Mouse (Mus musculus) liver, embryonic 13.5 days (tissue): ENCODE results near the gene Txndc11. TPM values are rescaled to one million over a fixed set of nuclear protein-coding genes. Genes with fewer than 3 reads are reported as not detected.

Source experiments
- ATAC-seq: fragments of 200-750 bp; cut with Nextera tagmentation; 2 replicates; pipeline ENCODE4 v1.8.0; 2017; ENCODE audit warnings: low read depth, mild to moderate bottlenecking, moderate number of reproducible peaks, moderate library complexity
- DNase-seq: peaks from one replicate; pipeline ENCODE4 v3.0.0; 2022
- H3K27ac ChIP-seq: fragments of 300-500 bp; sonication (generic); 2 replicates; pipeline ENCODE4 v1.5.1; 2015; ENCODE audit warnings: moderate library complexity, mild to moderate bottlenecking, inconsistent platforms
- H3K27me3 ChIP-seq: fragments of 300-500 bp; sonication (generic); 2 replicates; pipeline ENCODE4 v1.6.1; 2015; ENCODE audit warnings: mild to moderate bottlenecking, inconsistent platforms
- H3K36me3 ChIP-seq: fragments of 300-500 bp; sonication (generic); 2 replicates; pipeline ENCODE4 v1.6.1; 2015; ENCODE audit warnings: mild to moderate bottlenecking, inconsistent platforms
- H3K4me1 ChIP-seq: fragments of 300-500 bp; sonication (generic); replicated peaks from 2 replicates; pipeline ENCODE4 v1.6.1; 2015; ENCODE audit warnings: inconsistent platforms
- H3K4me2 ChIP-seq: fragments of 300-500 bp; sonication (generic); 2 replicates; pipeline ENCODE4 v1.6.1; 2015; ENCODE audit warnings: inconsistent platforms, mild to moderate bottlenecking, moderate library complexity
- H3K4me3 ChIP-seq: fragments of 300-500 bp; sonication (generic); replicated peaks from 2 replicates; pipeline ENCODE4 v1.5.1; 2015; ENCODE audit warnings: mild to moderate bottlenecking, inconsistent platforms
- H3K9ac ChIP-seq: fragments of 300-500 bp; sonication (generic); 2 replicates; pipeline ENCODE4 v1.6.1; 2015; ENCODE audit warnings: mild to moderate bottlenecking, inconsistent platforms
- H3K9me3 ChIP-seq: fragments of 300-500 bp; sonication (generic); replicated peaks from 2 replicates; pipeline ENCODE4 v1.6.1; 2016; ENCODE audit warnings: inconsistent platforms
- WGBS: fragments of 180-500 bp; shearing (Covaris S2); methylation state at CpG from one replicate; pipeline ENCODE4 v1.1.7; 2015; ENCODE audit not compliant: insufficient replicate concordance; 5-methylcytosine and 5-hydroxymethylcytosine counted together
- polyA plus RNA-seq: library from polyadenylated mRNA; unstranded; fragments of >200 nt; fragmentation: Nextera tagmentation; extraction: Ambion mirVana; gene quantifications from 2 replicates; pipeline ENCODE4 v1.2.1, GENCODE M21; 2015

The Txndc11 gene
- polyA plus RNA-seq, 1 experiment from 2014 or later = 17.2 TPM

- Histone ChIP-seq H3K4me2 (no peak overlapping the region), H3K4me1 (peaks cover 9% of the 10 kb centered on the region), H3K4me3 (no peak overlapping the region), H3K36me3 (peaks cover 26% of the 10 kb centered on the region), H3K9ac (no peak overlapping the region), H3K9me3 (no peaks in the 10 kb centered on the region), H3K27ac (no peak overlapping the region), H3K27me3 (no peaks in the 10 kb centered on the region)
- 83% methylated on average over 3 of the region's 3 CpGs for WGBS
- DNase-seq (no peak), ATAC-seq (no peak)
Measured at GRCm38 (mm10) chr16:11097301-11097700, 37.1 kb downstream of the Txndc11 start.

GRCm38 (mm10) chr16:11093717-11094386, 40.6 kb downstream of the Txndc11 start:
- Histone ChIP-seq H3K9me3 (no peaks in the 10 kb centered on the region), H3K4me2 (no peak overlapping the region), H3K27ac (no peak overlapping the region), H3K4me1 (peaks cover 9% of the 10 kb centered on the region), H3K36me3 (peaks cover 47% of the 10 kb centered on the region), H3K4me3 (no peak overlapping the region), H3K9ac (no peak overlapping the region), H3K27me3 (no peaks in the 10 kb centered on the region)
- peak; percentile 64 for ATAC-seq
- whole genome bisulfite sequencing = 63% methylated on average over 13 of the region's 13 CpGs
- peak; percentile 16 for DNase-seq

- DNase-seq (no peak), ATAC-seq (no peak)
- Histone ChIP-seq H3K36me3 (peaks cover 60% of the 10 kb centered on the region), H3K4me3 (no peak overlapping the region), H3K27ac (no peak overlapping the region), H3K9me3 (no peaks in the 10 kb centered on the region), H3K9ac (no peak overlapping the region), H3K4me1 (peaks cover 9% of the 10 kb centered on the region), H3K27me3 (no peaks in the 10 kb centered on the region), H3K4me2 (no peak overlapping the region)
- 41% methylated on average over 3 of the region's 3 CpGs for WGBS
Measured at GRCm38 (mm10) chr16:11092523-11092922, 41.9 kb downstream of the Txndc11 start.

GRCm38 (mm10) chr16:11092061-11092460, 42.4 kb downstream of the Txndc11 start:
- H3K27me3 ChIP-seq = no peaks in the 10 kb centered on the region
- H3K36me3 ChIP-seq = peaks cover 65% of the 10 kb centered on the region
- H3K4me1 ChIP-seq = peaks cover 9% of the 10 kb centered on the region
- no peak for DNase-seq
- no peak overlapping the region for H3K4me3 ChIP-seq
- H3K9ac ChIP-seq = no peak overlapping the region
- H3K9me3 ChIP-seq = no peaks in the 10 kb centered on the region
- no peak for ATAC-seq
- no peak overlapping the region for H3K4me2 ChIP-seq
- WGBS = 56% methylated on average over 4 of the region's 4 CpGs
- no peak overlapping the region for H3K27ac ChIP-seq

- H3K4me2 ChIP-seq = no peak overlapping the region
- H3K4me1 ChIP-seq = peaks cover 9% of the 10 kb centered on the region
- 68% methylated on average over 10 of the region's 10 CpGs for WGBS
- H3K4me3 ChIP-seq = no peak overlapping the region
- no peak for ATAC-seq
- no peak overlapping the region for H3K27ac ChIP-seq
- no peaks in the 10 kb centered on the region for H3K9me3 ChIP-seq
- H3K9ac ChIP-seq = no peak overlapping the region
- peaks cover 76% of the 10 kb centered on the region for H3K36me3 ChIP-seq
- no peaks in the 10 kb centered on the region for H3K27me3 ChIP-seq
- no peak for DNase-seq
Measured at GRCm38 (mm10) chr16:11090836-11091570, 43.4 kb downstream of the Txndc11 start.

GRCm38 (mm10) chr16:11086856-11087588, 47.4 kb downstream of the Txndc11 start:
- H3K4me3 ChIP-seq = no peak overlapping the region
- no peak for DNase-seq
- H3K27me3 ChIP-seq = no peaks in the 10 kb centered on the region
- H3K36me3 ChIP-seq = peaks cover 87% of the 10 kb centered on the region
- H3K4me2 ChIP-seq = no peak overlapping the region
- no peaks in the 10 kb centered on the region for H3K4me1 ChIP-seq
- 79% methylated on average over 5 of the region's 5 CpGs for WGBS
- ATAC-seq = no peak
- no peaks in the 10 kb centered on the region for H3K9me3 ChIP-seq
- H3K27ac ChIP-seq = no peak overlapping the region
- H3K9ac ChIP-seq = no peak overlapping the region

GRCm38 (mm10) chr16:11086299-11086698, 48.2 kb downstream of the Txndc11 start:
- Histone ChIP-seq H3K4me2 (no peak overlapping the region), H3K9me3 (no peaks in the 10 kb centered on the region), H3K27ac (no peak overlapping the region), H3K36me3 (peaks cover 85% of the 10 kb centered on the region), H3K9ac (no peak overlapping the region), H3K4me1 (no peaks in the 10 kb centered on the region), H3K4me3 (no peak overlapping the region), H3K27me3 (no peaks in the 10 kb centered on the region)
- 79% methylated on average over 3 of the region's 3 CpGs for WGBS
- no peak for DNase-seq
- ATAC-seq = no peak

GRCm38 (mm10) chr16:11084181-11084580, 50.3 kb downstream of the Txndc11 start:
- H3K36me3 ChIP-seq = peaks cover 88% of the 10 kb centered on the region
- 81% methylated on average over 8 of the region's 8 CpGs for WGBS

GRCm38 (mm10) chr16:11078216-11078869, 56.1 kb downstream of the Txndc11 start:
- Histone ChIP-seq H3K9me3 (no peaks in the 10 kb centered on the region), H3K27me3 (no peaks in the 10 kb centered on the region), H3K4me1 (peaks cover 7% of the 10 kb centered on the region), H3K36me3 (peaks cover 91% of the 10 kb centered on the region), H3K9ac (no peak overlapping the region), H3K27ac (no peak overlapping the region), H3K4me2 (no peak overlapping the region), H3K4me3 (no peak overlapping the region)
- 22% methylated on average over 3 of the region's 3 CpGs for WGBS
- ATAC-seq (peak; percentile 54), DNase-seq (no peak)

More at GRCm38 (mm10) chr16:11084181-11084580, 50.3 kb downstream of the Txndc11 start:
- no peak overlapping the region for H3K9ac ChIP-seq
- no peaks in the 10 kb centered on the region for H3K27me3 ChIP-seq
- ATAC-seq = no peak
- H3K4me3 ChIP-seq = no peak overlapping the region
- H3K4me1 ChIP-seq = no peaks in the 10 kb centered on the region
- H3K4me2 ChIP-seq = no peak overlapping the region
- no peak overlapping the region for H3K27ac ChIP-seq
- no peak for DNase-seq
- no peaks in the 10 kb centered on the region for H3K9me3 ChIP-seq

- Histone ChIP-seq H3K9me3 (no peaks in the 10 kb centered on the region), H3K36me3 (peaks cover 85% of the 10 kb centered on the region), H3K27me3 (no peaks in the 10 kb centered on the region), H3K4me3 (no peak overlapping the region), H3K4me2 (no peak overlapping the region), H3K27ac (no peak overlapping the region), H3K9ac (no peak overlapping the region), H3K4me1 (peaks cover 7% of the 10 kb centered on the region)
- ATAC-seq (no peak), DNase-seq (no peak)
- 80% methylated on average over 9 of the region's 9 CpGs for WGBS
Measured at GRCm38 (mm10) chr16:11077601-11078201, 56.7 kb downstream of the Txndc11 start.

- Histone ChIP-seq H3K4me3 (no peak overlapping the region), H3K27me3 (peaks cover 18% of the 10 kb centered on the region), H3K4me2 (no peak overlapping the region), H3K36me3 (peaks cover 44% of the 10 kb centered on the region), H3K9me3 (no peaks in the 10 kb centered on the region), H3K4me1 (peaks cover 17% of the 10 kb centered on the region), H3K9ac (no peak overlapping the region), H3K27ac (no peak overlapping the region)
- ATAC-seq (no peak), DNase-seq (no peak)
- 72% methylated on average over 6 of the region's 6 CpGs for WGBS
Measured at GRCm38 (mm10) chr16:11073060-11073459, 61.4 kb downstream of the Txndc11 start.
